Mouse (Mus musculus): Measurements from ENCODE around the gene Fstl4. TPM values are rescaled to one million over a fixed set of nuclear protein-coding genes. Genes with fewer than 3 reads are reported as not detected.

The Fstl4 gene
- total RNA-seq, 2 experiments from 2014 or later: 13.8 to 14.8 TPM

DNA sequence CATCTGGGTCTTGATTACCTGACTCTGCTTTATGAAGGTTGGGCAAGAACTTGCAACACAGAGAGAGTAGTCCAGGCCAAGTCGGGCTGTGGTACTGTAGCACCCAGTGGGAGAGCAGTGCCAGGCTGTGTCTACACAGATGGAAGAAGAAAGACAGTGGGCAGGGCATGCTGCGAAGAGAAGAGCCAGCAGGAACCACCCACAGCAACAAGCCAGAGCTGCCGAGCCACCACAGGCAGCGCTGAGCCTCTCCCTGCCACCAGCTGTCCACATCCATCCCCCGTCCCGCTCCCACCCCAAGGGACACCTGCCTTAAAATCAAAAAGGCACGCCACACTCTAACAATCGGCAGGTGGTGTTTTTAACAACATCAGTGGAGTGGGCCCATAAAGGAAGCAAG lies 332.9 kb downstream of the Fstl4 start:
- DNase-seq (ENCODE audit: low spot score in 2 of 2): peak; percentile 68 to 75
- Histone ChIP-seq H3K4me3 (no peak overlapping the region), H3K27ac (peak overlapping the region; percentile 63)
- no peak for TF ChIP-seq CTCF (conservative IDR thresholded peaks at IDR 0.05)

DNA sequence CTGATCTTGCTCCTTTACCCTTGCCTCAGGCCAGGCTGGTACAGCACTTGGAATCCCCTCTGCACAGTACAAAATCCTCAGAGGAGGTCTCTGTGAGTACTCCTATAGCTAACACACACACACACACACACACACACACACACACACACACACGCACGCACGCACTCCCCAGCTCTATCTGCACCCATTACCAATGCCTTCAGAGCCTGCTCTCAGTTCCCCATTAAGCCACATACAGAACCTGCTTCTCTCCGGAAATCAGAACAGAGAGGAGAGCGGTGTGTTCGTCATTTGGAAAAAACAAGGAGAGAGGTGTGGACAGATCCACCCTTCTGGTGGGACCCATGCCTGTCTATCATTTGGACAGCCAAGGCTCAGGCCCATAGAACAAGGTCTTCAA lies 333.4 kb downstream of the Fstl4 start:
- no peak for DNase-seq (ENCODE audit: low spot score in 2 of 2)
- H3K27ac ChIP-seq: peak overlapping the region; percentile 63
- TF ChIP-seq CTCF (conservative IDR thresholded peaks at IDR 0.05): no peak
- H3K4me3 ChIP-seq: no peak overlapping the region

DNA sequence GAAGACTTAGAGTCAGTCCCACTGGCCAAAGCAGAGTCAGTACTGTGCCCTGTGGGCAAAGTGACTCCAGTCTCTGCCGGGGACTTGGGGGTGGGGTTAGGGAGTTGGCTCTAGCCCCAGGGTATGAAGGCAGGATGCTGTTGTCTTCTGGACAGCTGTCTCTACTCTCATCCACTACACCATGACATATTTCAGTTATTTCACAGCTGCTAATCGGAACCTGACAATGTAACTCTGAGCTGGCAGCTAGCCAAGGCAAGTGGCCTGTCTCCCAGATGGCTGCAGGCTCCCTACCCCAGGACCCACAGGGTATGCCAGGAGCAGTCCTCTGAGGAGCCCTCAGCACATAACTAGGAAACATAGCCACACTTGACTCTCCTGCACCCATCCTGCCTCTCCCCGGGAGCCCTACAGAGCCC lies 334.4 kb downstream of the Fstl4 start:
- H3K4me3 ChIP-seq: no peak overlapping the region
- H3K27ac ChIP-seq: no peak overlapping the region
- DNase-seq (ENCODE audit: low spot score in 2 of 2): no peak
- TF ChIP-seq CTCF (conservative IDR thresholded peaks at IDR 0.05): no peak

DNA sequence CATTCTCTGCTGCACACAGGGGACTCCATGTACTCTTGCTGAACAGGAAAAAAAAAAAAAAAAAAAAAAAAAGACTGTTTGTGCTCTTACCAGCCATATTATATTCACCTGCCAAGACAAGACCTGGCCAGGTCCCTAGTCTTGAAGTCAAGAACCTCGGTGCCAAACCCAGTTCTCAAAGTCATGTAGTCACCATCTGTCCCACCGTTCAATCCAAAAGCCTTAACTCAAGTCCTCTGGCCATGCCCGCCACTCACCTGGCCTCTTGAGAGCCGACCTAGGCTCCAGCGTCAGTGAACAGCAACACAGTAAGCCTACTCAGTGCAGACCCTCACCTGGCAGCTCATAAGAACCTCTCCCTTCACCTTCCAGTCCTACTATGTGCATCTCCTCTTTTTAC lies 334.9 kb downstream of the Fstl4 start:
- no peak for DNase-seq (ENCODE audit: low spot score in 2 of 2)
- no peak overlapping the region for H3K4me3 ChIP-seq
- TF ChIP-seq CTCF (conservative IDR thresholded peaks at IDR 0.05): no peak
- H3K27ac ChIP-seq: no peak overlapping the region

DNA sequence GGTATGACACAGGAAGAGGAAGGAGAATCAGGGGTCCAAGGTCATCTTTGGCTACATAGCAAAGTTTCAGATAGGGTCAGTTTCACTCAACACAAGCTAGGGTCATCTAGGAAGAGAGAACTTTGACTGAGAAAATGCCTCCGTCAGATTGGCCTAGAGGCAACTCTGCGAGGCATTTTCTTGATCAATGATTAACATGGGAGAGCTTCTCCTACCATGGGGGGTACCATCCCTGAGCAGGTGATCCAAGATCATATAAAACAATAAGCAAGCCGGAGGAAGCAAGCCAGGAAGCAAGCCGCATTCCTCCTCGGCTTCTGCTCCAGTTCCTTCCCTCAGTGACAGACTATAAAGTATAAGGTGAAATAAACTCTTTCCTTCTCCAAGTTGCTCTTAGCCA lies 337.3 kb downstream of the Fstl4 start:
- DNase-seq (ENCODE audit: low spot score in 2 of 2): no peak
- Histone ChIP-seq H3K27ac (no peak overlapping the region), H3K4me3 (no peak overlapping the region)
- no peak for TF ChIP-seq CTCF (conservative IDR thresholded peaks at IDR 0.05)

DNA sequence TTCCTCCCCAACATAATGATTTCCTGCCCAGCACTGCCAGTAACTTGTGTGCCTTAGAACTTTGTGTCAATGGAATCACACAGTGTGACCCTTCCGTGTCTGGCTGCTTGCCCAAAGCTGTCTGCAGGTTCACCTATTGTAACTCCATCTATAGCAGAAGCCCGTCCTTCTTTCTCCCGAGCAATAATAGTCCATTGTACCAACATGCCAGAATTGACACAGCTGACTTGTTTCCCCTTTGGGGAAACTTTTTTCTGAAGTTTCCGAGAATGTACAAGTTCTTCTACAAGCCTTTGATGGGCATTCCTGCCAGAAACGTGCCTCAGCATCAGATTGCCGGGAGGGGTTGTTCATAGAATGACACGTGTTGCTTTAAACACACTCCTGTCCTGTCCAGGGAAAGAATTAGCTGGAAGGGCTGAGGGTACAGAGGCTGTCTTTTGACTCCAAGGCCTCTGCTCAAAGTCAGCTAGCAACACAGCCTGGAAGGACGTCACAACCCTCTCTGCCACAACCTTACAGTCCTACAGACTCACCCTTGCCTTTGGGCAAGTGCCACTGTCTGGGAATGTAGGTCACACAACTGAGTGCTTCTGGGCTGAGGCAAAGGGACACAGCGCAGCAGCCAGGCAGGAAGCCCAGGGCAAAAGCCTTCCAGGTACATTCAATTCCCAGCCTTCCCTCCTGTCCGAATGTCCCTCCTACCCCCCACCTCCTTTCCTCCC lies 339.3 kb downstream of the Fstl4 start:
- Histone ChIP-seq H3K27ac (no peak overlapping the region), H3K4me3 (no peak overlapping the region)
- DNase-seq (ENCODE audit: low spot score in 2 of 2): no peak
- no peak for TF ChIP-seq CTCF (conservative IDR thresholded peaks at IDR 0.05)

DNA sequence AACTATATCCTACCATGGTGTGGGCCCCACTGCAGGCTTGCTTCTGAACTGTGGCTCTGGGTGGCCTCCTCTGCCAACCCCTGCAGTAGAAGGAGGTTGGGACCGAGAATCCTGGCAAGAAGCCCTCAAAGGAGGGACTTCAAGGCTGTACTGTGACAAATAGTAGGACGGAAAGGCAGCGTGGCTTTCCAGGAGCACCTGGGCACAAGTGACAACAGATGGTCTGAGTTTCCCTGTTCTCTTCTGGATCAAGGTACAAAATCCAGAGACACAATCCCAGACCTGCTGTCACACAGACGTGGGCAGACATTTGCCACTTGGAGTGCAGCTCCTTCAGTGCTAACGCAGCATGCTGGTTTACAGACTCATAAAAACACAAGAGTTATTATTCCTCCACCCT lies 343.3 kb downstream of the Fstl4 start:
- peak overlapping the region; percentile 53; the same call in 1 of the 2 replicates for H3K27ac ChIP-seq
- DNase-seq (ENCODE audit: low spot score in 2 of 2): peak in 1 of 2 experiments; percentile 35
- TF ChIP-seq CTCF (conservative IDR thresholded peaks at IDR 0.05): no peak
- H3K4me3 ChIP-seq: no peak overlapping the region

DNA sequence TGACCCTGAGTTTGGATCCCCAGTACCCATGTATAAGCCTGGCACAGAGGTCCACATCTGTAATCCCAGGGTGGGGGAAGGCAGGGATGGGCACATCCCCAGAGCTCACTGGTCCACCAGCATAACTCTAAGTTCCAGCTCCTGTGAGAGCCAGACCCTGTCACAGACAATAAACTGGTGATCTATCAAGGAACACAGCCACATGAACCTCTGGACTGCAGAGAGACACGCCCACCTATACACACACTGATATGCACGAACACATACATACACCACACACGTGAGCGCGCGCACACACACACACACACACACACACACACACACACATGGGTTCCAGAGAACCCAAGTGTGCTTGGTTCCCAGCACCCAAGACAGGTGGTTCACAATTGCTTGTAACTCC lies 344.4 kb downstream of the Fstl4 start:
- no peak for TF ChIP-seq CTCF (conservative IDR thresholded peaks at IDR 0.05)
- no peak overlapping the region for H3K4me3 ChIP-seq
- no peak overlapping the region for H3K27ac ChIP-seq
- DNase-seq (ENCODE audit: low spot score in 2 of 2): no peak

DNA sequence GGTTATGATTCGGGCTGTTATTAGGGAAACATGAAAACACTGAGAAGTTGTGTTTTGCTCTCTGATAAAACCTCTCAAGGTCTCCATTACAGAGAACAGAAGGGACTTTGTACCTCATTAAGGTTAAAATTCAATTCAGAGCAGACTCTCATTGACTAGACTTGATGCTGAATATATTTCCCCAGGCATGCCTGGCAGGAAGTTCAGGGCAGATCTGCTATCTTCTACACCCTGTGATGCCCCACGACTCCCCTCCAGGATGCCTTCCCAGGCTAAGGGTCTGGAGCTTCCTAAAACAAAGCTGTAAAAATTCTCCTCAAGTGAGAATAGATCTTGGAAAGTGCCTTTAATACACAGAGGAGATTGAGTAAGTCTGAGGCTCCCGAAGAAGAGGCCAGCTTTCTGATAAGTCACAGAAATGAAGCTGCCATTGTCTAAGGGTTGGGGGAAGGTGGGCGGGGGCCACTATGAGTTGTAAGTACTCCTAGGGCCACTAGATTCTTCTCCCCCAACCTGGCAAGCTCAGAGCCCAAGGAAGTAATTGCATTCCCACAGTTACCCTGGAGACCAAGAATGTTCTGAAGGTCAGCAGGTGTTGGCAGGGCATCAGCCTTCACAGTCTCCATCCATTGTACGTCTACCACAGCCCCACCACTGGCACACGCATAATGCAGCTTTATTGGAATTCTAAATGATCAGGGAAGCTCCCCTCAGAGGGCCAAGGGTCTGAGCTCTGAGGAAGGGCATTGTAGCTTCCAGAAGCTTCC lies 345.4 kb downstream of the Fstl4 start:
- Histone ChIP-seq H3K27ac (no peak overlapping the region), H3K4me3 (no peak overlapping the region)
- DNase-seq (ENCODE audit: low spot score in 2 of 2): no peak
- no peak for TF ChIP-seq CTCF (conservative IDR thresholded peaks at IDR 0.05)

DNA sequence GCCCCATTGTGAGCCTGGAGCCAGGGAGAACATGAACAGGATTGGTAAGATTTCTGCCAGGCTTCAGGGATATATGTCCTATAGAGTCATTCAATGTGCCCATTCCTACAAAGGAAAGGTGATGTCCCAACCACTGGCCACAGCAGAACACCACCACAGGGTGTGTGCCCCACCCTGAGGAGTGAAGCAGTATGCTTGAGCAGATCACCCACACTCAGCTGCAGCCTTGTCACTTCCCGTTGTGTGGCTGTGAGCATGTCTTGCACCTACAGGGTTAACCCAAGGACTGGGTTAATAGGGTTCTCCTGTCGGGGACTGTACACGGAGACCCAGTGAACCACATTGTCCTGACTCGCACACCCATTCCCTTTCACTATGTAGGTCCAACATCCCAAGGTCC lies 351.3 kb downstream of the Fstl4 start:
- no peak for DNase-seq (ENCODE audit: low spot score in 2 of 2)
- TF ChIP-seq CTCF (conservative IDR thresholded peaks at IDR 0.05): no peak
- no peak overlapping the region for H3K27ac ChIP-seq
- H3K4me3 ChIP-seq: no peak overlapping the region

DNA sequence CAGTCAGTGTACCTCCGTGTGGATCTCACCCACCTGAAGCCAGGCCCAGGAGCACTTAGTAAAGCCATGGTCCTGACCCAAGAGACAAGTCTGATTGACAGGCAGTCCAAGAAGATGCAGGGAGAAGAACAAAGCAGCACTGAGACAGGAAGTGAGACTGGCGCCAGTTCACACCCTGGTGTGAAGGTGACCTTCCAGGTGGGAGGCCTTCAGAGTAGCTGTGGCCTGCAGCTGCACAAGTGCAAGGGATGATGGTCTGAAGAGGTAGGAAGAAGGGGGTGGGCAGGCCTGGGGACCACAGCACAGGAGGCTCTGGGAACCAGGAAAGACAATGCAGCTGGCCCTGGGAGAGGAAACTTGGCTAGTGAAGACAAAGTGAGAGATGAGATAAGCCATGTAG lies 351.9 kb downstream of the Fstl4 start:
- no peak overlapping the region for H3K27ac ChIP-seq
- TF ChIP-seq CTCF (conservative IDR thresholded peaks at IDR 0.05): no peak
- no peak for DNase-seq (ENCODE audit: low spot score in 2 of 2)
- H3K4me3 ChIP-seq: no peak overlapping the region

DNA sequence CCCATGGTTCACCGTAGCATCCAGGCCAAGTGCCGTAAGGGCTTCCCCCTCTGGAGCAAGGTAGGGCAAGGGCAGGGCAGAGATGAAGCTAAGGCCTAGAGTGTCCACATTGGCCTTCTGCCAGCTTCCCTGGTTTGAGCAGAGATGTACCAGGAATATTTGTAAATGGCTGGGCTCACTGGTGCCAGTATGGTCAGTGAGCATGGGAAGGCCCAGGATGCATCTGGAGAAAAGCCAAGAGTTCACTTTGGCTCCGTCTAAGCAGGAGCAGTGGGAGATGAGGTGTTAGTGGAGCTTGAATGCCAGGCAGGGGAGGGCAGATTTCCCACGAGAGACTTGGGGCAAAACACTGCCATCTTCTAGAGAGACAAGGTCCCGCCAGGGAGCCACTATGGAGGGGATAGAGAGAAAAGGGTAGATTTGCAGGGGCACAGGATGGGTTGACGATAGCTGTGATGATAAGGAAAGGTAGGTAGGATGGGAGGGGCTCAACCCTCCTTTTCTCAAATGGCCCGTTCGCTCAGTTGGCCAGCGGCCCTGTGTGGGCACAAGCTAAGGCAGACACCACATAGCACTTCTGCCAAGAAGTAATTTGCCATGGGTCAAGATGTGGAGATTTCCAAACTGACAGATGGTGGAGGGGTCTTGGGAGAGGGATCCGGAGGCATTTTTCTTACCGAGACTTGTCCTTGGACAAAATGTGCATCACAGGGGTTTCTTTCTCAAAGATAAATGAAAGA lies 354.0 kb downstream of the Fstl4 start:
- DNase-seq (ENCODE audit: low spot score in 2 of 2): no peak
- H3K27ac ChIP-seq: no peak overlapping the region
- H3K4me3 ChIP-seq: no peak overlapping the region
- no peak for TF ChIP-seq CTCF (conservative IDR thresholded peaks at IDR 0.05)

DNA sequence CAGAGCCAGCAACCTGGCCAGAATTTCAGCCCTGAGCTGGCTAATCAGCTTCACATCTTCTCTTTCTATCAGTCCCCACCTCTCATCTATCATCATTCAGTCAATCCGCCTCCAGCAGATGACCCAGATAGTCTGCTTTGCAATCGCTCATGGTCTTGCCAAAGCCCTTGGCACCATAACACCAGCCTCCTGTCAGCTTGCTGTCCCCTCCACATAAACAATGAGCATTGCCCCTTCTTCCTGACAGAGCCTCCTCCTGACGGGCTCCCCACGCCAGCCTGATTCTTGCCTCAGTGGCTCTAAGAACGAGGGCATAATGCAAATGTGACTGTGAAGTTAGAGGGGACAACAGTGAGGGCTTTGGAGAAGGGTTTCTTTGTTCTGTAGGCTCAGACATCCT lies 355.5 kb downstream of the Fstl4 start:
- H3K4me3 ChIP-seq: no peak overlapping the region
- no peak for TF ChIP-seq CTCF (conservative IDR thresholded peaks at IDR 0.05)
- no peak overlapping the region for H3K27ac ChIP-seq
- no peak for DNase-seq (ENCODE audit: low spot score in 2 of 2)
